Mouse (Mus musculus): Measurements from ENCODE around the gene Tmod2. TPM values are rescaled to one million over a fixed set of nuclear protein-coding genes. Genes with fewer than 3 reads are reported as not detected.
"Not testable (repeated sequence)": the region's sequence is repeated elsewhere in the genome, so short reads cannot be mapped to it uniquely, and the experiment has no call there.

Gene Tmod2
- polyA plus RNA-seq, 1 experiment from 2014 or later, result 2.1 TPM

DNA sequence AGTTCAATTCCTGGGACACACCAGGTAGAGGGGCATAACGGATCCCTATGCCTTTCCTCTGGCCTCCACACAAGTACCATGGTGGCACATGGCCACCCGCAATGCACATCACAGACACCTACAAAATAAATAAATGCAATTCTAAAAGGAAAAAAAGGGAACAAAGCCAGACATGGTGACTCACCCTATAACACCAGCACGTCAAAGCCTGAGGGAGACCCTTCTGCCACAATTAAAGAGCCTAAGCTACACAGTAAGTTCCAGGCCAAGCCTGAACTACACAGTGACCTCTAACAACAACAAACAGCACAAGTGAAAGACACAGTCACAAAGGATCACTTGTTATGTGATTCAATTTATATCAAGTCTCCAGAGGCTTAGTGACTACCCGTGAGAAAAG is 57.4 kb downstream of the Tmod2 start:
- POLR2A ChIA-PET, result no interaction called here
- in situ Hi-C loops (cut with MboI; ENCODE audit: low pct_unique_long_range_greater_than_20kb), result no loop called here
- CTCF ChIA-PET, result no interaction called here
- ATAC-seq (no peak), DNase-seq (ENCODE audit: low read depth, low spot score) (no peak)
- H3K27me3 ChIP-seq, result no peaks in the 10 kb centered on the region
- TF ChIP-seq CTCF (IDR thresholded peaks at IDR 0.05), result no peak

DNA sequence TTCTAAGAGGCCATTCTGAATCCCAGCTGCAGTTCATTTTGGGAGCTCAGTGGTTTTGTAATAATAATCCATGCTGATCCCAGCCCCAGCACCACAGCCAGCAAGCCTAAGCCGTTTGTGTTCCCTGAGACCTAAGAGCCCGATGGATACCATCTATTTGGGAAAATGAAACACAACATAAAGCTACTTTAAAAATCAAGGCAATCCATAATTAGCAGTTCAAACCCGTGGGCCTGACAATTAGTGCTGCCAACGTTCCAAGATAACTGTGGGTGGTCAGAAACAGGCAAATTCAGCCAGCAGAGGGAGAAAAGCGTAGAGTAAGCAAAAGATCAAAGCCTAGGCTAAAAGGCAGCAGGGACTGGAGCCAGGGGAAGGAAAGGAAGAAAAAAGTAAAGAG is 59.8 kb downstream of the Tmod2 start:
- H3K27me3 ChIP-seq, result no peaks in the 10 kb centered on the region
- in situ Hi-C loops (cut with MboI; ENCODE audit: low pct_unique_long_range_greater_than_20kb), result no loop called here
- ChIA-PET CTCF (interaction anchor here (1.9 kb wide), 1 partner anchor 28 kb away, joined by 4 read pairs; no protein-coding TSS in a partner anchor), POLR2A (no interaction called here)
- no peak for ATAC-seq
- TF ChIP-seq CTCF (IDR thresholded peaks at IDR 0.05), result no peak
- DNase-seq (ENCODE audit: low read depth, low spot score), result no peak

- POLR2A ChIA-PET, result no interaction called here
- DNase-seq (ENCODE audit: low read depth, low spot score), result no peak
- in situ Hi-C loops (cut with MboI; ENCODE audit: low pct_unique_long_range_greater_than_20kb), result no loop called here
- CTCF ChIA-PET, result interaction anchor here (1.3 kb wide), 1 partner anchor 34 kb away, joined by 3 read pairs; no protein-coding TSS in a partner anchor
- no peaks in the 10 kb centered on the region for H3K27me3 ChIP-seq
- ATAC-seq, result no peak
- TF ChIP-seq CTCF (IDR thresholded peaks at IDR 0.05), result no peak
These were observed 62.1 kb downstream of the Tmod2 start for GRCm38 (mm10) chr9:75549010-75549409.

- ChIA-PET CTCF (no interaction called here), POLR2A (interaction anchor here (0.6 kb wide), 1 partner anchor 18 kb away, joined by 5 read pairs; no protein-coding TSS in a partner anchor)
- DNase-seq (ENCODE audit: low read depth, low spot score) (no peak), ATAC-seq (no peak)
- in situ Hi-C loops (cut with MboI; ENCODE audit: low pct_unique_long_range_greater_than_20kb), result no loop called here
- H3K27me3 ChIP-seq, result no peaks in the 10 kb centered on the region
- no peak for TF ChIP-seq CTCF (IDR thresholded peaks at IDR 0.05)
These were observed 64.1 kb downstream of the Tmod2 start for GRCm38 (mm10) chr9:75546885-75547553.

DNA sequence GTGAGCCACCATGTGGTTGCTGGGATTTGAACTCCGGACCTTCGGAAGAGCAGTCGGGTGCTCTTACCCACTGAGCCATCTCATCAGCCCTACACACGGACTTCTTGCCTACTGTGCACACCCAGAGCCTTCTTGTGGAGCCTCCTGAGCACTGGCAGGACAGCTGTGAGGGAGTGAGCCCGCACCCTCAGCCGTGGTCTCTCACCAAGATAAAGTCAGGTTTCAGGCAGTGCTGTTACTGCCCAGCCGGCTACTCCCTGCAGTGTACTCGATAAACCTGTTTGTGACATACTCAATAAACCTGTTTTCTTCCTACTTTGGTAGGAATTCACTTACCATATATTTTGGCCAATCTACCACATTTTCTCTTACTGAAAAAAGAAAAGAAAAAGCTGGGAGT is 65.6 kb downstream of the Tmod2 start:
- DNase-seq (ENCODE audit: low read depth, low spot score) (no peak), ATAC-seq (no peak)
- POLR2A ChIA-PET, result interaction anchor here (0.5 kb wide), 1 partner anchor 501 kb away, joined by 3 read pairs; no protein-coding TSS in a partner anchor
- CTCF ChIA-PET, result no interaction called here
- H3K27me3 ChIP-seq, result no peaks in the 10 kb centered on the region
- TF ChIP-seq CTCF (IDR thresholded peaks at IDR 0.05), result no peak
- in situ Hi-C loops (cut with MboI; ENCODE audit: low pct_unique_long_range_greater_than_20kb), result no loop called here

DNA sequence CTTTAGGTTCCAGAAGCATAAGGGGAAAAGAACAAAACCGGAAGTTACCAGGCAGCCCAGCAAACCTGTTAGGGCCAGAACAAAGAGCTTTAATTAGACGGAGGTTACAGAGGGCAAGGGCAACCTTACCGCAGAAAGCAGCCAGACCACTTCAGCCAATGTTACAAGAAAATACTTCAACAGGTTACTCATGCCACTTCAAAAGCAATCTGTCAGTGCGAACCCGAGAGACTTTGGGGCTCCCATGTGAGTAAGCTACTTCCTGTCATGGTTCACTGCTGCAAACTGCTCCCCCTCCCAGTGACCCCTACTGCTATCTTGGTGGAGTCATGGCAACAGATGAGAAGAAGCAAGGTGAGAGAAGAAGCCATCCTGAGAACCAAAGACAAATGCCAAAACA is 69.6 kb downstream of the Tmod2 start:
- H3K27me3 ChIP-seq, result no peaks in the 10 kb centered on the region
- CTCF ChIA-PET, result interaction anchor here (0.7 to 1.8 kb wide), 3 partner anchors 9 to 43 kb away, joined by 3 to 5 read pairs (median 5); no protein-coding TSS in a partner anchor
- DNase-seq (ENCODE audit: low read depth, low spot score) (peak; percentile 87), ATAC-seq (peak; percentile 93)
- no peak for TF ChIP-seq CTCF (IDR thresholded peaks at IDR 0.05)
- in situ Hi-C loops (cut with MboI; ENCODE audit: low pct_unique_long_range_greater_than_20kb), result no loop called here
- POLR2A ChIA-PET, result no interaction called here

DNA sequence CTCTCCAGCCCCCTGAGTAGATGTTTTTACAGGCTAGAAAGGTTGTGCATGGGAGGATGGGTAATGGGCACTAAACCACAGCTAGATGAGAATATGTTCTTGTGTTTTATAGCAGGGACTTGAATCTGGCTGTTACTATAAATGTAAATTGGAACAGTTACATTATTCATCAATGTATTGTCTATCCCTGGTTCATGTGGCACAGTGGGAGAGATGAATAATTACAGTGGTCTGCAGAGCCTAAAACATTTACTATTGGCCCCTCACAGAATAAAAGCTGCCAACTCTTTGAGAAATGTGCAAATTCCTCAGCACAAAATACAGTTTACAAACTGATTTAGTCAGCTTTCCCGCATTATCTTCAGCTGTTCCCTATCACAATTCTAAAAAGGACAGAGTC is 74.7 kb downstream of the Tmod2 start:
- DNase-seq (ENCODE audit: low read depth, low spot score) (no peak), ATAC-seq (no peak)
- POLR2A ChIA-PET, result no interaction called here
- H3K27me3 ChIP-seq, result no peaks in the 10 kb centered on the region
- in situ Hi-C loops (cut with MboI; ENCODE audit: low pct_unique_long_range_greater_than_20kb), result no loop called here
- TF ChIP-seq CTCF (IDR thresholded peaks at IDR 0.05), result no peak
- CTCF ChIA-PET, result no interaction called here

- TF ChIP-seq CTCF (IDR thresholded peaks at IDR 0.05), result no peak
- DNase-seq (ENCODE audit: low read depth, low spot score) (no peak), ATAC-seq (peak; percentile 39)
- in situ Hi-C loops (cut with MboI; ENCODE audit: low pct_unique_long_range_greater_than_20kb), result no loop called here
- ChIA-PET POLR2A (no interaction called here), CTCF (no interaction called here)
- no peaks in the 10 kb centered on the region for H3K27me3 ChIP-seq
These were observed 76.6 kb downstream of the Tmod2 start for GRCm38 (mm10) chr9:75534431-75534962.

DNA sequence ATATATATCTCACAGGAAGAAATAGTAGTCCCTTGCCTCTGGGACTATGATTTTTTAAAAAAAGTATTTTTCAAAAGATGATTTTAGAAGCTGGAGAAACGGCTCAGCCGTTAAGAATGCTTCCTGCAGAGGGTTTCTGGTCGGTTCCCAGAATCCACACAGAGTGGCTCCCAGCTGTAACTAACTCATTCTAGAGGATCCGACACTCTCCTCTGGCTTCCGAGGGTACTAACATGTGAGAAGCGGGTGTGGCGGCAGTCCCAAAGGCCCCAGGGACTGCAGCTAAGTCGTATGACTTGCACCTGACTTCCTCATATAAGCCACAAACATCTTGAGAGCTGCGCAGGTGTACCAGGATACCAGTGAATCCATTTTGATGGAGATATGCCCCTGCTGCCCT is 78.1 kb downstream of the Tmod2 start:
- H3K27me3 ChIP-seq; in situ Hi-C loops (cut with MboI; ENCODE audit: low pct_unique_long_range_greater_than_20kb); POLR2A ChIA-PET; DNase-seq (ENCODE audit: low read depth, low spot score); ATAC-seq: not testable (repeated sequence)
- CTCF ChIA-PET, result interaction anchor here (1.8 kb wide), 1 partner anchor 9 kb away, joined by 5 read pairs; no protein-coding TSS in a partner anchor

- ATAC-seq (no peak), DNase-seq (ENCODE audit: low read depth, low spot score) (no peak)
- H3K27me3 ChIP-seq, result no peaks in the 10 kb centered on the region
- in situ Hi-C loops (cut with MboI; ENCODE audit: low pct_unique_long_range_greater_than_20kb), result no loop called here
- POLR2A ChIA-PET, result no interaction called here
- no peak for TF ChIP-seq CTCF (IDR thresholded peaks at IDR 0.05)
- CTCF ChIA-PET, result interaction anchor here (1.0 to 1.8 kb wide), 3 partner anchors 9 to 55 kb away, joined by 3 to 5 read pairs (median 4); no protein-coding TSS in a partner anchor
These were observed 78.7 kb downstream of the Tmod2 start for GRCm38 (mm10) chr9:75532461-75532860.

- in situ Hi-C loops (cut with MboI; ENCODE audit: low pct_unique_long_range_greater_than_20kb), result no loop called here
- CTCF ChIA-PET, result no interaction called here
- no peak for TF ChIP-seq CTCF (IDR thresholded peaks at IDR 0.05)
- POLR2A ChIA-PET, result interaction anchor here (0.6 kb wide), 1 partner anchor 18 kb away, joined by 5 read pairs; no protein-coding TSS in a partner anchor
- DNase-seq (ENCODE audit: low read depth, low spot score) (no peak), ATAC-seq (no peak)
- H3K27me3 ChIP-seq, result no peaks in the 10 kb centered on the region
These were observed 81.8 kb downstream of the Tmod2 start for GRCm38 (mm10) chr9:75529358-75529757.

All from Patski (cell line).